Mouse (Mus musculus) hindbrain, embryonic 12.5 days (tissue): ENCODE data around the gene Apoc3. TPM values are rescaled to one million over a fixed set of nuclear protein-coding genes. Genes with fewer than 3 reads are reported as not detected.

ENCODE experiments used
- ATAC-seq: fragments of 200-750 bp; cut with Nextera tagmentation; 2 replicates; pipeline ENCODE4 v1.8.0; 2017; ENCODE audit warnings: moderate TSS enrichment; ENCODE audit not compliant: low FRiP score
- H3K27ac ChIP-seq: fragments of 300-500 bp; sonication (generic); 2 replicates; pipeline ENCODE4 v1.5.1; 2016; ENCODE audit warnings: mild to moderate bottlenecking
- H3K27me3 ChIP-seq: fragments of 300-500 bp; sonication (generic); 2 replicates; pipeline ENCODE4 v1.6.1; 2016; ENCODE audit warnings: mild to moderate bottlenecking
- H3K36me3 ChIP-seq: fragments of 300-500 bp; sonication (generic); 2 replicates; pipeline ENCODE4 v1.6.1; 2016; ENCODE audit warnings: mild to moderate bottlenecking
- H3K4me1 ChIP-seq: fragments of 300-500 bp; sonication (generic); 2 replicates; pipeline ENCODE4 v1.6.1; 2016
- H3K4me2 ChIP-seq: fragments of 300-500 bp; sonication (generic); replicated peaks from 2 replicates; pipeline ENCODE4 v1.6.1; 2016; ENCODE audit warnings: mild to moderate bottlenecking
- H3K4me3 ChIP-seq: fragments of 300-500 bp; sonication (generic); 2 replicates; pipeline ENCODE4 v1.5.1; 2016; ENCODE audit warnings: mild to moderate bottlenecking
- H3K9ac ChIP-seq: fragments of 300-500 bp; sonication (generic); 2 replicates; pipeline ENCODE4 v1.6.1; 2016; ENCODE audit warnings: mild to moderate bottlenecking, moderate library complexity
- H3K9me3 ChIP-seq: fragments of 300-500 bp; sonication (generic); replicated peaks from 2 replicates; pipeline ENCODE4 v1.6.1; 2016; ENCODE audit warnings: mild to moderate bottlenecking
- WGBS: fragments of 180-500 bp; shearing (Covaris S2); methylation state at CpG from one replicate; pipeline ENCODE4 v1.1.7; 2016; 5-methylcytosine and 5-hydroxymethylcytosine counted together
- polyA plus RNA-seq: library from polyadenylated mRNA; unstranded; fragments of >200 nt; fragmentation: Nextera tagmentation; extraction: Ambion mirVana; gene quantifications from 2 replicates; pipeline ENCODE4 v1.2.1, GENCODE M21; 2016

The Apoc3 gene
- polyA plus RNA-seq, 1 experiment from 2014 or later, result not detected

GRCm38 (mm10) chr9:46227064-46227614 lies 8.3 kb downstream of the Apoc3 start:
- Histone ChIP-seq H3K4me1 (peaks cover 10% of the 10 kb centered on the region), H3K27ac (no peak overlapping the region), H3K27me3 (no peaks in the 10 kb centered on the region), H3K4me2 (no peak overlapping the region), H3K4me3 (no peak overlapping the region), H3K36me3 (peaks cover 12% of the 10 kb centered on the region), H3K9me3 (no peaks in the 10 kb centered on the region), H3K9ac (no peak overlapping the region)
- 84% methylated on average over 3 of the region's 3 CpGs for WGBS
- ATAC-seq, result no peak

GRCm38 (mm10) chr9:46224945-46225660 lies 10.3 kb downstream of the Apoc3 start:
- WGBS, result 71% methylated on average over 5 of the region's 5 CpGs
- H3K27me3 ChIP-seq, result no peaks in the 10 kb centered on the region
- no peak for ATAC-seq

GRCm38 (mm10) chr9:46224101-46224500 lies 11.3 kb downstream of the Apoc3 start:
- Histone ChIP-seq H3K4me3 (no peak overlapping the region), H3K27me3 (no peaks in the 10 kb centered on the region), H3K4me1 (no peaks in the 10 kb centered on the region), H3K9ac (no peak overlapping the region), H3K27ac (no peak overlapping the region), H3K36me3 (peaks cover 36% of the 10 kb centered on the region), H3K4me2 (no peak overlapping the region), H3K9me3 (no peaks in the 10 kb centered on the region)
- 89% methylated on average over 3 of the region's 3 CpGs for WGBS
- no peak for ATAC-seq

More at GRCm38 (mm10) chr9:46224945-46225660, 10.3 kb downstream of the Apoc3 start:
- peaks cover 2% of the 10 kb centered on the region; the same call in 1 of the 2 replicates for H3K4me1 ChIP-seq
- peaks cover 31% of the 10 kb centered on the region for H3K36me3 ChIP-seq
- no peak overlapping the region for H3K27ac ChIP-seq
- no peak overlapping the region for H3K9ac ChIP-seq
- H3K4me2 ChIP-seq, result no peak overlapping the region
- no peaks in the 10 kb centered on the region for H3K9me3 ChIP-seq
- H3K4me3 ChIP-seq, result no peak overlapping the region

GRCm38 (mm10) chr9:46223090-46223489 lies 12.3 kb downstream of the Apoc3 start:
- no peak for ATAC-seq
- WGBS, result 91% methylated on average over 6 of the region's 6 CpGs
- peaks cover 36% of the 10 kb centered on the region for H3K36me3 ChIP-seq

GRCm38 (mm10) chr9:46218176-46218575 lies 17.3 kb downstream of the Apoc3 start:
- H3K27ac ChIP-seq, result no peak overlapping the region
- H3K27me3 ChIP-seq, result no peaks in the 10 kb centered on the region
- H3K4me2 ChIP-seq, result no peak overlapping the region
- H3K4me1 ChIP-seq, result no peaks in the 10 kb centered on the region
- H3K36me3 ChIP-seq, result peaks cover 52% of the 10 kb centered on the region
- WGBS, result 85% methylated on average over 9 of the region's 9 CpGs
- no peak overlapping the region for H3K4me3 ChIP-seq
- no peaks in the 10 kb centered on the region for H3K9me3 ChIP-seq
- no peak for ATAC-seq
- H3K9ac ChIP-seq, result no peak overlapping the region

More at GRCm38 (mm10) chr9:46223090-46223489, 12.3 kb downstream of the Apoc3 start:
- Histone ChIP-seq H3K27me3 (no peaks in the 10 kb centered on the region), H3K4me2 (no peak overlapping the region), H3K4me1 (no peaks in the 10 kb centered on the region), H3K27ac (no peak overlapping the region), H3K9ac (no peak overlapping the region), H3K4me3 (no peak overlapping the region), H3K9me3 (no peaks in the 10 kb centered on the region)

GRCm38 (mm10) chr9:46216744-46217470 lies 18.5 kb downstream of the Apoc3 start:
- H3K9ac ChIP-seq, result no peak overlapping the region
- H3K4me2 ChIP-seq, result no peak overlapping the region
- H3K9me3 ChIP-seq, result no peaks in the 10 kb centered on the region
- no peaks in the 10 kb centered on the region for H3K27me3 ChIP-seq
- WGBS, result 97% methylated on average over 13 of the region's 13 CpGs
- H3K27ac ChIP-seq, result no peak overlapping the region
- no peaks in the 10 kb centered on the region for H3K4me1 ChIP-seq
- peaks cover 54% of the 10 kb centered on the region for H3K36me3 ChIP-seq
- no peak for ATAC-seq
- no peak overlapping the region for H3K4me3 ChIP-seq

- Histone ChIP-seq H3K9me3 (no peaks in the 10 kb centered on the region), H3K4me2 (no peak overlapping the region), H3K9ac (no peak overlapping the region), H3K4me1 (no peaks in the 10 kb centered on the region), H3K27ac (no peak overlapping the region), H3K36me3 (peaks cover 54% of the 10 kb centered on the region), H3K4me3 (no peak overlapping the region), H3K27me3 (no peaks in the 10 kb centered on the region)
- ATAC-seq, result no peak
- 84% methylated on average over 11 of the region's 11 CpGs for WGBS
Measured at GRCm38 (mm10) chr9:46215338-46216322, 19.8 kb downstream of the Apoc3 start.

- Histone ChIP-seq H3K27me3 (no peaks in the 10 kb centered on the region), H3K4me1 (no peaks in the 10 kb centered on the region), H3K27ac (no peak overlapping the region), H3K9ac (no peak overlapping the region), H3K4me3 (no peak overlapping the region), H3K9me3 (no peaks in the 10 kb centered on the region), H3K4me2 (no peak overlapping the region), H3K36me3 (peaks cover 55% of the 10 kb centered on the region)
- no peak for ATAC-seq
- WGBS, result 92% methylated on average over 10 of the region's 10 CpGs
Measured at GRCm38 (mm10) chr9:46214946-46215337, 20.5 kb downstream of the Apoc3 start.

GRCm38 (mm10) chr9:46214276-46214675 lies 21.2 kb downstream of the Apoc3 start:
- no peaks in the 10 kb centered on the region for H3K9me3 ChIP-seq
- ATAC-seq, result no peak
- H3K27me3 ChIP-seq, result no peaks in the 10 kb centered on the region
- no peak overlapping the region for H3K27ac ChIP-seq
- H3K9ac ChIP-seq, result no peak overlapping the region
- peaks cover 58% of the 10 kb centered on the region for H3K36me3 ChIP-seq
- 90% methylated on average over 4 of the region's 4 CpGs for WGBS
- no peak overlapping the region for H3K4me2 ChIP-seq
- no peak overlapping the region for H3K4me3 ChIP-seq
- no peaks in the 10 kb centered on the region for H3K4me1 ChIP-seq

GRCm38 (mm10) chr9:46210473-46210872 lies 25.0 kb downstream of the Apoc3 start:
- no peak for ATAC-seq
- 89% methylated on average over 12 of the region's 12 CpGs for whole genome bisulfite sequencing
- H3K36me3 ChIP-seq, result peaks cover 80% of the 10 kb centered on the region
- H3K4me1 ChIP-seq, result no peaks in the 10 kb centered on the region
- no peak overlapping the region for H3K9ac ChIP-seq
- H3K9me3 ChIP-seq, result no peaks in the 10 kb centered on the region
- no peak overlapping the region for H3K4me2 ChIP-seq
- no peak overlapping the region for H3K4me3 ChIP-seq
- H3K27me3 ChIP-seq, result no peaks in the 10 kb centered on the region
- no peak overlapping the region for H3K27ac ChIP-seq

GRCm38 (mm10) chr9:46208401-46208974 lies 26.9 kb downstream of the Apoc3 start:
- Histone ChIP-seq H3K4me2 (no peak overlapping the region), H3K27ac (no peak overlapping the region), H3K9ac (no peak overlapping the region), H3K4me3 (no peak overlapping the region), H3K4me1 (no peaks in the 10 kb centered on the region), H3K36me3 (peaks cover 78% of the 10 kb centered on the region), H3K9me3 (no peaks in the 10 kb centered on the region), H3K27me3 (no peaks in the 10 kb centered on the region)
- ATAC-seq, result no peak
- 81% methylated on average over 13 of the region's 13 CpGs for WGBS
